Mouse (Mus musculus) intestine, embryonic 16.5 days (tissue): Measurements from ENCODE around the gene Clstn1. TPM values are rescaled to one million over a fixed set of nuclear protein-coding genes. Genes with fewer than 3 reads are reported as not detected.
"Not testable (repeated sequence)": the region's sequence is repeated elsewhere in the genome, so short reads cannot be mapped to it uniquely, and the experiment has no call there.

Experiments used
- ATAC-seq: fragments of 200-750 bp; cut with Nextera tagmentation; 2 replicates; pipeline ENCODE4 v1.8.0; 2017; ENCODE audit warnings: moderate TSS enrichment, moderate library complexity
- H3K27ac ChIP-seq: fragments of 300-500 bp; sonication (generic); 2 replicates; pipeline ENCODE4 v1.5.1; 2014; ENCODE audit warnings: mild to moderate bottlenecking, low read length
- H3K27me3 ChIP-seq: fragments of 300-500 bp; sonication (generic); replicated peaks from 2 replicates; pipeline ENCODE4 v1.6.1; 2014; ENCODE audit warnings: low read length, control low read depth, mixed read lengths; ENCODE audit not compliant: control insufficient read depth, insufficient read depth
- H3K36me3 ChIP-seq: fragments of 300-500 bp; sonication (generic); 2 replicates; pipeline ENCODE4 v1.6.1; 2014; ENCODE audit warnings: low read length, control low read depth; ENCODE audit not compliant: control insufficient read depth, insufficient read depth
- H3K4me1 ChIP-seq: fragments of 300-500 bp; sonication (generic); 2 replicates; pipeline ENCODE4 v1.6.1; 2014; ENCODE audit warnings: low read length, control low read depth, mixed read lengths; ENCODE audit not compliant: control insufficient read depth, insufficient read depth
- H3K4me2 ChIP-seq: fragments of 300-500 bp; sonication (generic); 2 replicates; pipeline ENCODE4 v1.6.1; 2014; ENCODE audit warnings: low read depth, low read length, control low read depth
- H3K4me3 ChIP-seq: fragments of 300-500 bp; sonication (generic); 2 replicates; pipeline ENCODE4 v1.5.1; 2014; ENCODE audit warnings: mild to moderate bottlenecking, low read length
- H3K9ac ChIP-seq: fragments of 300-500 bp; sonication (generic); 2 replicates; pipeline ENCODE4 v1.6.1; 2014; ENCODE audit warnings: low read depth, low read length
- H3K9me3 ChIP-seq: fragments of 300-500 bp; sonication (generic); 2 replicates; pipeline ENCODE4 v1.6.1; 2016; ENCODE audit warnings: low read length, control low read depth; ENCODE audit not compliant: control insufficient read depth
- WGBS: fragments of 180-500 bp; shearing (Covaris S2); extraction: QIAGEN DNeasy Blood & Tissue Kit; methylation state at CpG from one replicate; pipeline ENCODE4 v1.1.7; 2014; 5-methylcytosine and 5-hydroxymethylcytosine counted together
- polyA plus RNA-seq: library from polyadenylated mRNA; unstranded; fragments of >200 nt; fragmentation: Nextera tagmentation; extraction: Ambion mirVana; gene quantifications from 2 replicates; pipeline ENCODE4 v1.2.1, GENCODE M21; 2015

The Clstn1 gene
- polyA plus RNA-seq, 1 experiment from 2014 or later, result 10.8 TPM

GRCm38 (mm10) chr4:149614869-149615268, 28.6 kb downstream of the Clstn1 start:
- Histone ChIP-seq H3K27ac (no peak overlapping the region), H3K9me3 (no peaks in the 10 kb centered on the region), H3K4me3 (no peak overlapping the region), H3K9ac (no peak overlapping the region), H3K27me3 (no peaks in the 10 kb centered on the region), H3K4me2 (no peak overlapping the region), H3K4me1 (no peaks in the 10 kb centered on the region), H3K36me3 (peaks cover 5% of the 10 kb centered on the region)
- WGBS, result 98% methylated on average over 3 of the region's 3 CpGs
- no peak for ATAC-seq

DNA sequence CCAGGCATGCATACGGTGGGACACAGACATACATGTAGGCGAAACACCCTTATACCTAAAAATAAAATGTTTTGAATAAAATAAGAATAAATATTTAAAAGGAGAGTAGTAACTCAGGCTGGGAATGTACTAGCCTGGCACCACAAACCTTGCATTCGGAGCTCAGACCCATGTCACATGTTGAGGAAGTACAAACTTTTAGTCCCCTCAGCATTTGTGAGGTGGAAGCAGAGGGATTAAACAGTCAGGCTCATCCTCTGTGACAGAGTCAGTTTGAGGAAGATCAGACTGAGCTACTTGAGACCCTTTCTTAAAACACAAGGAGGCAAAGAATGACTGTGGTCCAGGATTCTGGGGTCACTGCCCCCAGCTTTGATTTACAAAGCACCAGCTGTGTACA, 30.7 kb downstream of the Clstn1 start:
- not testable (repeated sequence) for H3K4me1 ChIP-seq, H3K27me3 ChIP-seq, H3K4me3 ChIP-seq, ATAC-seq, H3K27ac ChIP-seq, H3K9ac ChIP-seq, H3K9me3 ChIP-seq, H3K36me3 ChIP-seq, H3K4me2 ChIP-seq
- WGBS, result 94% methylated on average over 3 of the region's 3 CpGs

DNA sequence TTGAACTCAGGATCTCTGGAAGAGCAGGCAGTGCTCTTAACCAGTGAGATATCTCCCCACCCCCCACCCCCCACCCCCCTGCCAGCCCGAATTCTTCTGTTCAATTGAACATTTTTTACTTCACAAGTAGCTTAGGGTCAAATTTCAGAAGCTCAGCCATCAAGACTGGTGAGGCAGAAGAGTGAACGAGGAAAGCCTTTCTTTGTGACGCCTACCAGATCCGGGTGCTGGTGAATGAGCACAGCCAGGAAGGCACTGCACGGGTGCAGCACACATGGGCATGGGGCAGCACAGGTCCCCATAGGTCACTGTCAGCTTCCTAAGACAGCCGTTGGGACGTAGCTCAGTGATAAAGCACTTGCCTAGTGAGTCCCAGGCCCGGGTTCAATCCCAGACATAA, 33.7 kb downstream of the Clstn1 start:
- Histone ChIP-seq H3K4me2 (no peak overlapping the region), H3K4me3 (no peak overlapping the region), H3K27me3 (no peaks in the 10 kb centered on the region), H3K36me3 (peaks cover under 1% of the 10 kb centered on the region; the same call in 1 of the 2 replicates), H3K9ac (no peak overlapping the region), H3K27ac (no peak overlapping the region), H3K4me1 (no peaks in the 10 kb centered on the region), H3K9me3 (no peaks in the 10 kb centered on the region)
- no peak for ATAC-seq
- WGBS, result 43% methylated on average over 8 of the region's 8 CpGs

DNA sequence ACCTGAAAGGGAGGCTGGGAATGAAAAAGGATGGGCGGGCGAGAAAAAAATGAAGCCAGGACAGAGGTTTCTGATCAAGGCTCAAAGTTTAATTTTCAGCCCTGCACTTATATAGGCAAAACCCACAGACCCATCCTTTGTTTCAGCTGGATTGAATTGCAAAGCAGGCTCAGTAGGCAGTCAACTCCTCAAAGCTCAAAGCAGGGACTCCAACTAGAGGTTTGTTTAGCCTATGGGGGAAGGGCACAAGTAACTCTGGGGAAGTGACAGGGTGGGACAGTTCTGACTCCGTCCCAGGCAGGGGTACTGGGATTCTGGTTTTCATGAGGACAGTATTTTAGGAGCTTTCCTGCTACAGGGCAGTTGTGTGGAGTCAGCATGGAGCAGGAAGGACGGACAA, 35.0 kb downstream of the Clstn1 start:
- H3K4me2 ChIP-seq, result no peak overlapping the region
- no peaks in the 10 kb centered on the region for H3K9me3 ChIP-seq
- H3K27ac ChIP-seq, result no peak overlapping the region
- no peak for ATAC-seq
- no peak overlapping the region for H3K4me3 ChIP-seq
- H3K9ac ChIP-seq, result no peak overlapping the region
- no peaks in the 10 kb centered on the region for H3K4me1 ChIP-seq
- no peaks in the 10 kb centered on the region for H3K36me3 ChIP-seq
- WGBS, result 72% methylated on average over 4 of the region's 4 CpGs
- H3K27me3 ChIP-seq, result no peaks in the 10 kb centered on the region

DNA sequence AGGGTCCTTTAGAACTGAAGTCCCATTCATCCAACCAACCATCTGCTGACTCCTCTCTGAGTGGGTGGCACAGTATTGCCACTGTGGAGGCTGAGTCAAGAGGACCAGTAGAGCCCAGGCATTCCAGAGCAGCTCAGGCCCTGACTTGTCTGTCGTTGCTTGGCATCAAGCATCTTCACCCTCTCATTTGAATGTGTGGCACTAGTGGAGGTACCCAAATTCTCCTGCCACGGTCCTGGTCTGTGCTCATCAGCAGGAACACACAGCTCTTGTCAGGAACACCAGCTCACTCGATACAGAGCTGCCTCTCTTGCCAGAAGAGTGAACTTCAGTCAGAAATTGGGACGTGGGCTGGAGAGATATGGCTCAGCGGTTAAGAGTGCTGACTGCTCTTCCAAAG, 37.4 kb downstream of the Clstn1 start:
- no peak for ATAC-seq
- H3K27ac ChIP-seq, result no peak overlapping the region
- no peaks in the 10 kb centered on the region for H3K9me3 ChIP-seq
- no peak overlapping the region for H3K4me2 ChIP-seq
- no peaks in the 10 kb centered on the region for H3K27me3 ChIP-seq
- no peak overlapping the region for H3K9ac ChIP-seq
- H3K4me3 ChIP-seq, result no peak overlapping the region
- H3K36me3 ChIP-seq, result no peaks in the 10 kb centered on the region
- WGBS, result 91% methylated on average over 5 of the region's 5 CpGs
- no peaks in the 10 kb centered on the region for H3K4me1 ChIP-seq

DNA sequence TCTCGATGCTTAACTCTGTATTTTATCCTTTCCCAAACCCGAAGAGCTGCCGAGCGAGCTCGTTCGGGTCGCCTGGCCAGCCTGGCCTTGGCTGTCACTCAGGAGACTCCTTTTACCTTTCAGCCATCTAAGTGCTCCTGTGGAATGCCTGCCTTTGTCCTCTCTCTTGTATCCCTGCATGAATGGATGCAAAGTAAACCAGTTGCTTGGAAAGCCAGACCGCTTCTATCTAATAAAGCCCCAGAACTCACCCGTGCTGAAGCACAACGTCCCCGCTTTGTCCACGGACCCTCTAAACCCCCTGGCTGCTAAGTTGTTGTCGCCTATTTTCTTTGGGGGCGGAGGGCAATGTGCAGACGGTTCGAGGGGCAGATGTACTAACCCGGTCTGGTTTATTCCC, 40.5 kb downstream of the Clstn1 start:
- WGBS, result 86% methylated on average over 17 of the region's 17 CpGs
- Histone ChIP-seq H3K4me1 (no peaks in the 10 kb centered on the region), H3K9ac (no peak overlapping the region), H3K4me2 (no peak overlapping the region), H3K27me3 (no peaks in the 10 kb centered on the region), H3K9me3 (no peaks in the 10 kb centered on the region), H3K36me3 (peaks cover 4% of the 10 kb centered on the region; the same call in 1 of the 2 replicates), H3K27ac (no peak overlapping the region), H3K4me3 (no peak overlapping the region)
- ATAC-seq, result no peak

DNA sequence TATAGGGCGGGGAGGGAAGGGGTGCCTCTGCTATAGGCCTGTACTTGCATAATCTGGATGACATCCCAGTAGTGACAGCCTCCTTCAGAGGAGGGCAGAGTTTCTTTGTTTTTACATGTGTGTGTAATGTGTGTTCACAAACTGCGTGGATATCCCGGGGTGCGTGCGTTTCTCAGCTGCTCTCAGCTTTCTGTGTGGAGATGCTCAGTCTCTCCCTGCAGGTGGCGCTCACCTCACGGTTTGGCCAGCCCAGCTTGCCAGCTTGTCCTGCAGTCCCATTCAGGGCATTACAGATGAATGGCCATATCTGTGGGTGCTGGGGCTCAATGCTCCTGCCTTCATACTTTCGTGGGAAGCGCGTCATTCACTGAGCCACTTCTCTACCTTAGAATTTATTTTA, 42.1 kb downstream of the Clstn1 start:
- Histone ChIP-seq H3K4me3 (no peak overlapping the region), H3K4me1 (no peaks in the 10 kb centered on the region), H3K27me3 (no peaks in the 10 kb centered on the region), H3K27ac (no peak overlapping the region), H3K9me3 (no peaks in the 10 kb centered on the region), H3K4me2 (no peak overlapping the region), H3K36me3 (peaks cover 10% of the 10 kb centered on the region; the same call in 1 of the 2 replicates), H3K9ac (no peak overlapping the region)
- ATAC-seq, result no peak
- 76% methylated on average over 10 of the region's 10 CpGs for WGBS

DNA sequence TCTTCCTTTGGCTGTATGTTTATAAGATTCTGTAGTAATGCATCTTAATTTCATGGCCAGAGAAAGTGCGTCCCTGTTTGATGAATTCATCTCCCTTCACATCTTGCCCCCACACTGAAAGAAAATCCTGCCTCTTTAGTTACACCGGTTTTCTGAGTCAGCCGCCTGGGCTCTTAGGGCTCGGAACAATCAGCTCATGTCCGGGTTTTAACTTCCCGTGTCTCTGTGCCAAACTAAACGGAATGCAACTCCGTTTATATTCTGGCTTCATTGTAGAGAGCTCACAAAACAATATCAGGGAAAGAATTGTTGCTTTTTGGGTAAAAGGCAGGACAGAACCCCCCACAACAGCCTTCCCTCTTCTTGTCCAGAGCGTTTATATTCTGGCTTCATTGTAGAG, 42.5 kb downstream of the Clstn1 start:
- Histone ChIP-seq H3K4me3 (no peak overlapping the region), H3K9ac (no peak overlapping the region), H3K36me3 (peaks cover 10% of the 10 kb centered on the region; the same call in 1 of the 2 replicates), H3K27ac (no peak overlapping the region), H3K4me2 (no peak overlapping the region), H3K4me1 (no peaks in the 10 kb centered on the region), H3K27me3 (no peaks in the 10 kb centered on the region), H3K9me3 (no peaks in the 10 kb centered on the region)
- no peak for ATAC-seq
- WGBS, result 60% methylated on average over 9 of the region's 9 CpGs

- Histone ChIP-seq H3K36me3 (peaks cover 20% of the 10 kb centered on the region; the same call in 1 of the 2 replicates), H3K9me3 (no peaks in the 10 kb centered on the region)
Measured at GRCm38 (mm10) chr4:149632670-149633307, 46.5 kb downstream of the Clstn1 start.

GRCm38 (mm10) chr4:149634157-149634556, 47.9 kb downstream of the Clstn1 start:
- no peak for ATAC-seq
- Histone ChIP-seq H3K9me3 (no peaks in the 10 kb centered on the region), H3K27me3 (no peaks in the 10 kb centered on the region), H3K4me3 (no peak overlapping the region), H3K27ac (no peak overlapping the region), H3K9ac (no peak overlapping the region), H3K4me2 (no peak overlapping the region), H3K36me3 (peaks cover 22% of the 10 kb centered on the region; the same call in 1 of the 2 replicates), H3K4me1 (no peaks in the 10 kb centered on the region)
- 76% methylated on average over 1 of the region's 1 CpGs for WGBS

More at GRCm38 (mm10) chr4:149632670-149633307, 46.5 kb downstream of the Clstn1 start:
- 90% methylated on average over 9 of the region's 9 CpGs for WGBS
- no peak overlapping the region for H3K9ac ChIP-seq
- no peak overlapping the region for H3K4me3 ChIP-seq
- no peaks in the 10 kb centered on the region for H3K4me1 ChIP-seq
- H3K27ac ChIP-seq, result no peak overlapping the region
- no peaks in the 10 kb centered on the region for H3K27me3 ChIP-seq
- H3K4me2 ChIP-seq, result no peak overlapping the region
- no peak for ATAC-seq
